Mouse (Mus musculus) MEL-GATA-1-ER (cell line): ENCODE results near the gene Mlf1.

Experiments
- DNase-seq: peaks from one replicate; pipeline ENCODE4 v3.0.0-alpha.2; 2012; ENCODE audit warnings: low read depth; ENCODE audit errors: extremely low read depth

Gene Mlf1

GRCm38 (mm10) chr3:67434011-67434410, 60.1 kb downstream of the Mlf1 start:
- DNase-seq = no peak

DNA sequence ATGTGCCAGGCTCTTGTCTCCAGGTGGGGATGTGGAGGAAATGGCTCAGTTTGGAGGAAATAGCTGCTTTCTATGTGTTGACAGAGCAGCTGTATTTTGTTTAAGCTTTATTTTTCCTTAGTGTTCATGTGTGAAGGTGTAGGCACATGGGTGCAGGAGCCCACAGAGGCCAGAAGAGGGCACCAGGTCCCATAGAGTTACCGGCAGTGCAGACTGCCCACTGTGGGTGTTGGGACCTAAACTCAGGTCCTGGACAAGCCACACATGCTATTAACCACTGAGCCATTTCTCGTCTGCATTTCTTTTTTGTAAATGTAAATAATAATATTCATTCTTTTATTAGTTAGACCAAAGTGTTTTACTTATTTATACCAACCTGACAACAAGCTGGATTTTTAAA, 73.2 kb downstream of the Mlf1 start:
- DNase-seq = no peak
